Mouse (Mus musculus) cortical plate, adult 2 months (tissue): ENCODE results near the gene Nudcd3.

Experiments used
- CTCF ChIP-seq: fragments of 200-500 bp; IDR thresholded peaks from 2 replicates; pipeline ENCODE4 v1.5.1; 2011; ENCODE audit warnings: mild to moderate bottlenecking, control low read depth, low read length; ENCODE audit not compliant: insufficient read depth; ENCODE audit errors: extremely low read depth
- POLR2A ChIP-seq: fragments of 200-500 bp; IDR thresholded peaks from 2 replicates; pipeline ENCODE4 v1.6.1; 2011; ENCODE audit warnings: mild to moderate bottlenecking, low read length, control low read depth; ENCODE audit not compliant: insufficient read depth; ENCODE audit errors: extremely low read depth

- TF ChIP-seq CTCF, result no peak
- TF ChIP-seq POLR2A, result no peak
Measured at GRCm38 (mm10) chr11:6157119-6157518, 43.1 kb downstream of the Nudcd3 start.
